20 mouse cellular contexts compared by ENCODE assay signal in the genomic region with DNA sequence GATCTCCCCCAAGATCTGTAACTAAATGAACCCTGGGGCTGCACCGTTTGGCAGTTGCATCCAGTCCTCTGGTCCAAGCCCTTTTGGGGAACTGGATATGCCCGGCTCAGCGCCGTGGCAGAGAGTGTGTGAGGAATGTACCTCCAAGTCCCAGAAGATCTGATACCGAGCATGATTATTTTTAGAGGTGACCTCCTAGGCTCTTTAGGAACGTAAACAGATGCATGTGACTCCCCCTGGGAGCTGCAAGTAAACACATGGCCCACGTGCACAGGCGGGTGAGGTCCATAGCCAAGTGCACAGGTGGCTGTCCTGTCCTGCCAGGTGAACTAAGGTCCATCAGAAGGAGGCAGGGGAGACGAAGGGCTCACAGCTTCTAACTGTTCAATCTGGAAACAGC.
DNase-seq lines count a peak whose midpoint lies in the region; ATAC-seq lines count a peak whose summit lies in the region.
"Had no signal": no experiment of that assay in that cellular context is flagged by ENCODE, and none has a peak within 500 bp of the region (broad histone marks: within the 10 kb centered on the region; RNA-seq: fewer than 3 reads in every experiment).

No protein-coding gene starts in this region.

- H3K36me3 ChIP-seq in heart, embryonic 12.5 days, result no peaks in the 10 kb centered on the region
- H3K36me3 ChIP-seq: embryonic facial prominence, embryonic 10.5 days; limb, embryonic 15.5 days; neural tube, embryonic 12.5 days; stomach, embryonic 15.5 days had no signal

- ATAC-seq in heart, embryonic 12.5 days (ENCODE audit: insufficient number of reproducible peaks, low FRiP score), result no peak
- ATAC-seq: forebrain, embryonic 14.5 days; hindbrain, postnatal 0 days had no signal

- H3K27ac ChIP-seq in heart, embryonic 12.5 days (ENCODE audit: poor library complexity, severe bottlenecking), result no peak overlapping the region
- H3K27ac ChIP-seq: embryonic facial prominence, embryonic 10.5 days; hindbrain, postnatal 0 days; limb, embryonic 15.5 days; neural tube, embryonic 12.5 days; stomach, embryonic 15.5 days had no signal

- H3K4me1 ChIP-seq in heart, embryonic 12.5 days (replicated peaks), result no peaks in the 10 kb centered on the region
- H3K4me1 ChIP-seq: embryonic facial prominence, embryonic 10.5 days; limb, embryonic 15.5 days; neural tube, embryonic 12.5 days; stomach, embryonic 15.5 days had no signal

- no peak overlapping the region for H3K4me2 ChIP-seq in heart, embryonic 12.5 days
- H3K4me2 ChIP-seq: heart, embryonic 11.5 days; limb, embryonic 15.5 days; midbrain, embryonic 11.5 days; neural tube, embryonic 12.5 days; stomach, embryonic 15.5 days had no signal

- DNase-seq in cerebellum, postnatal 10 days, result peak; percentile 9 to 23
- no peak for DNase-seq in cerebellum, postnatal 4 days (ENCODE audit: low spot score in 2 of 2)
- peak; percentile 30 for DNase-seq in ZHBTc4 (ENCODE audit: low read depth, low spot score)
- DNase-seq in gastrocnemius, adult 8-10 months (ENCODE audit: low spot score in 2 of 2), result peak; percentile 49 to 72
- peak; percentile 26 for DNase-seq in kidney, postnatal 14 days
- DNase-seq in layer of hippocampus, adult 9-10 months (ENCODE audit: low spot score), result no peak
- DNase-seq: B cell, adult 2 months; heart, postnatal 4 days; layer of hippocampus, postnatal 36 days; lung, postnatal 4 days; thymus, adult 2 months had no signal

- no peak overlapping the region for H3K4me3 ChIP-seq in heart, embryonic 12.5 days
- H3K4me3 ChIP-seq: embryonic facial prominence, embryonic 10.5 days; limb, embryonic 15.5 days; neural tube, embryonic 12.5 days; stomach, embryonic 15.5 days had no signal

- no peak overlapping the region for H3K9ac ChIP-seq in heart, embryonic 12.5 days
- H3K9ac ChIP-seq: limb, embryonic 15.5 days; neural tube, embryonic 12.5 days; stomach, embryonic 15.5 days had no signal

- peaks cover 9% of the 10 kb centered on the region for H3K9me3 ChIP-seq in heart, embryonic 12.5 days (replicated peaks)
- H3K9me3 ChIP-seq: limb, embryonic 15.5 days; stomach, embryonic 15.5 days had no signal

- 63% methylated on average over 9 of the region's 9 CpGs for WGBS in heart, embryonic 12.5 days

- no peaks in the 10 kb centered on the region for H3K27me3 ChIP-seq in heart, embryonic 12.5 days (replicated peaks)
- H3K27me3 ChIP-seq: limb, embryonic 15.5 days; neural tube, embryonic 12.5 days; stomach, embryonic 15.5 days had no signal

Comparison
In these comparisons a context has a peak if more than half of its experiments do, and no peak if none do; other contexts are left out.
1. DNase-seq: peak in cerebellum, postnatal 10 days (2 of 2), ZHBTc4 (single experiment), gastrocnemius, adult 8-10 months (2 of 2) and kidney, postnatal 14 days (single experiment); none in cerebellum, postnatal 4 days (0 of 2) and layer of hippocampus, adult 9-10 months (single experiment).